Mouse (Mus musculus) bone marrow macrophage, adult 2 months (primary cell): Measurements from ENCODE around the gene Recql5. TPM values are rescaled to one million over a fixed set of nuclear protein-coding genes. Genes with fewer than 3 reads are reported as not detected.

ENCODE experiments used
- H3K27ac ChIP-seq: 2 replicates; pipeline ENCODE4 v1.5.1; 2012; ENCODE audit warnings: low read depth, low read length; ENCODE audit not compliant: insufficient read depth
- H3K4me1 ChIP-seq: 2 replicates; pipeline ENCODE4 v1.6.1; 2012; ENCODE audit warnings: low read length; ENCODE audit not compliant: control insufficient read depth, insufficient read depth
- H3K4me3 ChIP-seq: 2 replicates; pipeline ENCODE4 v1.5.1; 2012; ENCODE audit warnings: mild to moderate bottlenecking, low read length, moderate library complexity; ENCODE audit not compliant: insufficient read depth
- CTCF ChIP-seq: IDR thresholded peaks from 2 replicates; pipeline ENCODE4 v1.5.1; 2012; ENCODE audit warnings: low read depth, mild to moderate bottlenecking, low read length, moderate library complexity
- POLR2A ChIP-seq: IDR thresholded peaks from 2 replicates; pipeline ENCODE4 v1.6.1; 2012; ENCODE audit warnings: mild to moderate bottlenecking, low read depth, low read length, borderline replicate concordance
- polyA plus RNA-seq: library from polyadenylated mRNA; stranded (reverse); fragments of >200 nt; gene quantifications from 2 replicates; pipeline ENCODE4 v1.2.4, GENCODE M21; 2012; ENCODE audit not compliant: missing spikeins, insufficient read depth, insufficient read length

Recql5 gene
- polyA plus RNA-seq, 1 experiment: 19.9 TPM

DNA sequence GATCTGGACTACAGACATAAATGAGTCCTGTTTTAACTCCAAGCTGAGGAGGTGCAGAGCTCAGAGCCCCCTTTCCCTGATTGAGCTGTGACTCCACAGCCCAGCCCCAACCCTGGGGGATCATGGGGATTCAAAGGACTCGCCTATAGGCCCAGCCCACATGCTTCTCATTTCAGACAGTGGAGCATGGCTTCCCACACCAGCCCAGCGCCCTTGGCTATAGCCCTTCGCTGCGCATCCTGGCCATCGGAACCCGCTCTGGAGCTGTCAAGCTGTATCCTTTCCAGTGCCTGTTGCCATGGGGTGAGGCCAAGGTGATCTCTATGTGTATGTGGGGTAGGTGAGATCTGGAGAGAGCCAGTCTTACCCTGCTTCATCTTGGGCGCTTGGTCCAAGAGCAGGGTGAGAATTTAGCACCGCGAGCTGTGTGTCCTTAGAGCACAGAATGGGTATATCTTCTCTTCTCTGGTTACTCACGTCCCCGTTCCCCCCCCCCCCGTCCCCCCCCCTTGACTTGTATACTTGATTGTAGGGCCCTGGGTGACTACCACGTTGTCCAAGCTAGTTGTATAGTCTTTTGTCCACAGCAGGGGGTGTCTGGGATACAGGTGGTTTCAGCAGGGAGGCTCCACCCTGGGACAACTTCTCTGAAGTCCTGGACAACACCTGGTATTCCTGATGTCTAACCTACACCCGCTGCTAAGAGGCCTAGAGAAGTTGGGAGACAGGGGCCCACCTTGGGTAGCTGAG, 90.0 kb downstream of the Recql5 start:
- H3K4me1 ChIP-seq: no peaks in the 10 kb centered on the region
- H3K27ac ChIP-seq: no peak overlapping the region
- H3K4me3 ChIP-seq: no peak overlapping the region
- TF ChIP-seq POLR2A: no peak
- TF ChIP-seq CTCF: no peak

Other genes starting within 250 kb of the Recql5 start
- 251 and 274 TPM in 2 replicates for gene Grb2, start 224.9 kb downstream of the Recql5 start, polyA plus RNA-seq
- 18.0 and 21.7 TPM in 2 replicates for gene Tmem94, start 168.0 kb downstream of the Recql5 start, polyA plus RNA-seq
- gene Caskin2, start 119.8 kb downstream of the Recql5 start, polyA plus RNA-seq: 3.9 and 5.6 TPM in 2 replicates
- 10.6 and 14.4 TPM in 2 replicates for gene Tsen54, start 118.8 kb downstream of the Recql5 start, polyA plus RNA-seq
- 4.0 and 4.9 TPM in 2 replicates for gene Llgl2, start 109.4 kb downstream of the Recql5 start, polyA plus RNA-seq
- not detected in 2 replicates for gene Myo15b, start 75.1 kb downstream of the Recql5 start, polyA plus RNA-seq
- not detected in 2 replicates for gene Smim5, start 33.5 kb downstream of the Recql5 start, polyA plus RNA-seq
- gene Smim6, start 21.5 kb downstream of the Recql5 start, polyA plus RNA-seq: not detected in 2 replicates
- gene Sap30bp, start 195 bp downstream of the Recql5 start, polyA plus RNA-seq: 23.6 and 24.5 TPM in 2 replicates
- 0.23 TPM in 1 of 2 replicates, not detected in the other for gene Itgb4, start 41.2 kb upstream of the Recql5 start, polyA plus RNA-seq
- gene Galk1, start 79.2 kb upstream of the Recql5 start, polyA plus RNA-seq: 12.2 and 14.4 TPM in 2 replicates
- gene H3f3b, start 94.5 kb upstream of the Recql5 start, polyA plus RNA-seq: 431 and 432 TPM in 2 replicates
- 24.9 and 28.1 TPM in 2 replicates for gene Unk, start 96.8 kb upstream of the Recql5 start, polyA plus RNA-seq
- gene Unc13d, start 144.5 kb upstream of the Recql5 start, polyA plus RNA-seq: 23.2 and 32.3 TPM in 2 replicates
- gene Wbp2, start 153.5 kb upstream of the Recql5 start, polyA plus RNA-seq: 134 and 155 TPM in 2 replicates
- gene Trim47, start 193.7 kb upstream of the Recql5 start, polyA plus RNA-seq: 32.1 and 38.5 TPM in 2 replicates
- 22.4 and 23.4 TPM in 2 replicates for gene Trim65, start 197.7 kb upstream of the Recql5 start, polyA plus RNA-seq
- gene Mrpl38, start 205.4 kb upstream of the Recql5 start, polyA plus RNA-seq: 19.2 and 31.8 TPM in 2 replicates
- gene Fbf1, start 234.7 kb upstream of the Recql5 start, polyA plus RNA-seq: 21.1 and 26.4 TPM in 2 replicates